Mouse (Mus musculus): Measurements from ENCODE around the gene Klrg1. TPM values are rescaled to one million over a fixed set of nuclear protein-coding genes. Genes with fewer than 3 reads are reported as not detected.

Gene Klrg1
- polyA plus RNA-seq (2015; fragmentation: Nextera tagmentation; extraction: Ambion mirVana) = not detected in 2 replicates

DNA sequence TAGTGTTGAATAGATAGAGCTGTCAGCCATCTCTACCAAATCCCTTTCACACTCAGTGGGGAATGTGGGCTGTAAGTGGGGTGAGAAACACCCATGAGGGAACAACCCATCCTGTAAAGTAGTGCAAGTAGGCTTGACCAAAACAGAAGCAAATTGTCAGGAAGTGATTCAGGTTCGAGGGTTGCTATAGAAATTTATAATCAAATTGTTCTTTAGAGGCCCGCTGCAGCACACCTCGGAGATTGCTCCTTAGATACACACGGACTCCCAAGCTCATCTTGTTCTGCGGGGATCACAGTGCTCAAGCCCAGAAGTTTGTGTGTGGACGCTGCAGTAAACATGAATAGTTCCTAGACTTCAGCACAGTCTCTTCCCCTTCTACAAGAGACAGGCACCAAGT lies at the start of gene Klrg1:
Klrg1 (minus strand) TSS at position 101 of the 400 bp plus-strand sequence.
- Histone ChIP-seq H3K36me3 (ENCODE audit: control insufficient read depth, insufficient read depth, low read length) (no peaks in the 10 kb centered on the region), H3K27me3 (replicated peaks; ENCODE audit: control insufficient read depth, insufficient read depth, low read length) (no peaks in the 10 kb centered on the region), H3K9me3 (ENCODE audit: control insufficient read depth, low read length) (no peaks in the 10 kb centered on the region), H3K4me1 (ENCODE audit: control insufficient read depth, insufficient read depth, low read length) (no peaks in the 10 kb centered on the region), H3K9ac (ENCODE audit: low read depth, low read length) (no peak within 1 kb of the TSS), H3K4me2 (ENCODE audit: low read depth, low read length) (no peak within 1 kb of the TSS), H3K4me3 (ENCODE audit: low read length) (no peak within 1 kb of the TSS), H3K27ac (ENCODE audit: low read length) (no peak within 1 kb of the TSS)
- no peak for ATAC-seq
- 70% methylated on average over 6 of the region's 6 CpGs for WGBS

DNA sequence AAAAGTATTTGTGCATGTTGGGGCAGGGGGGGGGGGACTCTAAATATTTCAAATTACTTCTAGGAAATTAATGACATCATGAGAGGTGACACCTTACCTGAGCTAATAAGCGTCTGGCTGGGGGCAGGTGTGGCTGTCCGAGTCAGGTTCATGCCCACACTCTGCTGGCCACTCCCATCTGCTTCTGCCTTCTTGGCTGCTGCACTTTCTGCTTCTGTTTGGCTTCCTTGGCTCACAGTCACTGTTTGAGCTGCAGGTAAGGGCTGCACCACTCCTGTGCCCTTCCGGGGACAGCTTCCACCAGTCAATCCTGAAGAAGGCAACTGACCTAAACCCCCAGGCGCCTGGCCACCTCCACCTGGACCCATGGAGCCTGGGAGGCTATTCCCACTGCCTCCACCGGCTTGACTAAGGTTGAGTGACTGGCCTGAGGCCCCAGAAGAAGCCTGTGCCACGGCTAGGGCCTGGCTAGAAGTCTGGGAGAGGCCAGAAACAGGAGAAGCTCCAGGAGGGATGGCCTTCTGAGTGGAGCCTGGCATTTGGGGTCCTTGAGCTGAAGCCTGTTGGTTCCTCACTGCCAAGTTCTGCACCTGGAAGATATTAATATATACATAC lies 42.8 kb upstream of the Klrg1 start:
- no peak overlapping the region for H3K9ac ChIP-seq (ENCODE audit: low read depth, low read length)
- no peaks in the 10 kb centered on the region for H3K27me3 ChIP-seq (replicated peaks; ENCODE audit: control insufficient read depth, insufficient read depth, low read length)
- WGBS = 85% methylated on average over 6 of the region's 6 CpGs
- ATAC-seq = no peak
- H3K4me1 ChIP-seq (ENCODE audit: control insufficient read depth, insufficient read depth, low read length) = no peaks in the 10 kb centered on the region
- H3K4me3 ChIP-seq (ENCODE audit: low read length) = no peak overlapping the region
- H3K4me2 ChIP-seq (ENCODE audit: low read depth, low read length) = no peak overlapping the region
- no peaks in the 10 kb centered on the region for H3K9me3 ChIP-seq (ENCODE audit: control insufficient read depth, low read length)
- H3K36me3 ChIP-seq (ENCODE audit: control insufficient read depth, insufficient read depth, low read length) = peaks cover 6% of the 10 kb centered on the region
- H3K27ac ChIP-seq (ENCODE audit: low read length) = no peak overlapping the region

DNA sequence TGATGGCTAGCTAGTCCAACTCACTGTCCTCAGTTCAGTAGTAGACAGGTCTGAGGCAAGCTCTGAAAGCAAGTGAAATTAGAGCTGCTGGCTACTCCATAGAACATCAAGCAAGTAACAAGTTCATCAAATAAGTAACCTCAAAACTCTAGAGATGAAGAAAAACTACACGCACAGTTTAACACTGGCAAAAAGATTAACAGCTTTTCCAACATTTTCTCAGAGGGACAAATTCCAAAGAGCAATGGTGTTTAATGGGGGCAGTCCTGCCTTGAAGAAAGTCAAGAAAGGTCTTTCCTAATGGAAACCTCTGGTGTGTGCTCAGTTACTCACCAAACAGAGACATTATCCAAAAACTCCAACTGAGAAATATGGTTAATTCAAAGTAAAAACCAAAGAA lies 36.0 kb upstream of the Klrg1 start:
- H3K4me1 ChIP-seq (ENCODE audit: control insufficient read depth, insufficient read depth, low read length) = no peaks in the 10 kb centered on the region
- H3K9me3 ChIP-seq (ENCODE audit: control insufficient read depth, low read length) = no peaks in the 10 kb centered on the region
- no peak for ATAC-seq
- H3K27me3 ChIP-seq (replicated peaks; ENCODE audit: control insufficient read depth, insufficient read depth, low read length) = no peaks in the 10 kb centered on the region
- WGBS = 95% methylated on average over 1 of the region's 1 CpGs
- H3K9ac ChIP-seq (ENCODE audit: low read depth, low read length) = no peak overlapping the region
- H3K36me3 ChIP-seq (ENCODE audit: control insufficient read depth, insufficient read depth, low read length) = peaks cover 16% of the 10 kb centered on the region
- H3K4me2 ChIP-seq (ENCODE audit: low read depth, low read length) = no peak overlapping the region
- no peak overlapping the region for H3K27ac ChIP-seq (ENCODE audit: low read length)
- no peak overlapping the region for H3K4me3 ChIP-seq (ENCODE audit: low read length)

DNA sequence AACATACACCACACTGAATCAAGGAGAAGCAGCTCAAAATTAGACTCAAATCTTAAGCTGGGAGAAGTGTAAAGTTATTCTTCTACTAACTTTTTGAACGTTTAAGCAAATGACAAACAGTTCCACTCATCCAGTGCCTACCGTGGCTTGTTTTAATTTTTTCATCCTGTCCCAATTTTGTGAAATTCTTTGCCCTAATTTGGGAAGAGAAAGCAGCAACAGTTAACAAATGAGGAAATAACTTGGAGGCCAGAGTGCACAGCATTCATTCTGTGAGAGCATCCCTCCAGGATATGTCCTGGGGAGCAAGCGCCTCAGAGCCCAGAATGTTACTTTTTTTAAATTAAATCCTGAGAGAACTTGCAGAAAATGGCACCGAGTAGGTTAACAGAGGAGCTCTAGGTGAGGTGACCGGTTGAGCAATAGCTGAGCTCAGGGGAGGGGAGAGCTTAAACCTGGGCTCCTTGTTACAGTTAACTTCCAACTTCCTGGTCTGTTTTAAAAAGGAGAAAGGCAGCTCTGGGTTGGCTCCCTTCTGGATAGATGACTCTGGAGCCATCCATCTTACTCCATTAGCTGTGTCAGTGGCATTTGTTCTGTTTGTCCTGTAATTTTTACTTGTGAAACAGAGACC lies 27.6 kb upstream of the Klrg1 start:
- ATAC-seq = no peak
- peaks cover 11% of the 10 kb centered on the region; the same call in 1 of the 2 replicates for H3K4me1 ChIP-seq (ENCODE audit: control insufficient read depth, insufficient read depth, low read length)
- peak overlapping the region; percentile 91 for H3K9ac ChIP-seq (ENCODE audit: low read depth, low read length)
- no peak overlapping the region for H3K27ac ChIP-seq (ENCODE audit: low read length)
- H3K4me3 ChIP-seq (ENCODE audit: low read length) = peak overlapping the region; percentile 93
- 0 out of 2 replicates have a peak, but pooled peaks cover 3% of the 10 kb centered on the region for H3K36me3 ChIP-seq (ENCODE audit: control insufficient read depth, insufficient read depth, low read length)
- no peaks in the 10 kb centered on the region for H3K9me3 ChIP-seq (ENCODE audit: control insufficient read depth, low read length)
- 62% methylated on average over 5 of the region's 5 CpGs for WGBS
- H3K27me3 ChIP-seq (replicated peaks; ENCODE audit: control insufficient read depth, insufficient read depth, low read length) = no peaks in the 10 kb centered on the region
- H3K4me2 ChIP-seq (ENCODE audit: low read depth, low read length) = peak overlapping the region; percentile 71

DNA sequence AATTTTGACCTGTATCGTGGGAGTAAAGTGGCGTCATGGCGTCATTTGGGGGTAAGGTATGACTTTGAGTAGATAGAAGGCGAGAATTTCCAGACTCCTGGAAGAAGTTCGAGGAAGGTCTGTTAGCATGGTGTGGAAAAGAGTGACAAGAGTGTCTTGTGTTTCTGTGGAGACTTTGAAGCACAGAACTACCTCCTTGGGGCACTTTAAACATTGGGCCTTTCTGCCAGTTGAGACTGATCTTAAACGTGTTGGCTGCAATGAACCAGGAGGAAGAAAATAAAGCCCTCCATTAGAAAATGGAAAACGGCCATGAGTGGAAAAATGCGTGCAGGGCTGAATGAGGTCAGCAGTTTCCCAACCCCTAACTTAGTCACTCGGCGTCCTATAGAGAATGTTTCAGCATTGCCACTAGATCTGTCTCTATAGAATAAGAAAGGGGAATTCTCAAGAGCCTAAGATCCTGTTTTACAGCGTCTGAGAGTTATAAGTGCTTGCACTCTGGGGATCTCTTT lies 26.8 kb upstream of the Klrg1 start:
- ATAC-seq = no peak
- Histone ChIP-seq H3K4me2 (ENCODE audit: low read depth, low read length) (peak overlapping the region; percentile 71), H3K9ac (ENCODE audit: low read depth, low read length) (peak overlapping the region; percentile 91), H3K4me3 (ENCODE audit: low read length) (peak overlapping the region; percentile 93), H3K27ac (ENCODE audit: low read length) (0 out of 2 replicates have a peak overlapping the region, but pooled peaks have one; percentile 11), H3K4me1 (ENCODE audit: control insufficient read depth, insufficient read depth, low read length) (peaks cover 11% of the 10 kb centered on the region; the same call in 1 of the 2 replicates), H3K9me3 (ENCODE audit: control insufficient read depth, low read length) (no peaks in the 10 kb centered on the region), H3K27me3 (replicated peaks; ENCODE audit: control insufficient read depth, insufficient read depth, low read length) (no peaks in the 10 kb centered on the region), H3K36me3 (ENCODE audit: control insufficient read depth, insufficient read depth, low read length) (0 out of 2 replicates have a peak, but pooled peaks cover 3% of the 10 kb centered on the region)
- WGBS = 6% methylated on average over 11 of the region's 11 CpGs

DNA sequence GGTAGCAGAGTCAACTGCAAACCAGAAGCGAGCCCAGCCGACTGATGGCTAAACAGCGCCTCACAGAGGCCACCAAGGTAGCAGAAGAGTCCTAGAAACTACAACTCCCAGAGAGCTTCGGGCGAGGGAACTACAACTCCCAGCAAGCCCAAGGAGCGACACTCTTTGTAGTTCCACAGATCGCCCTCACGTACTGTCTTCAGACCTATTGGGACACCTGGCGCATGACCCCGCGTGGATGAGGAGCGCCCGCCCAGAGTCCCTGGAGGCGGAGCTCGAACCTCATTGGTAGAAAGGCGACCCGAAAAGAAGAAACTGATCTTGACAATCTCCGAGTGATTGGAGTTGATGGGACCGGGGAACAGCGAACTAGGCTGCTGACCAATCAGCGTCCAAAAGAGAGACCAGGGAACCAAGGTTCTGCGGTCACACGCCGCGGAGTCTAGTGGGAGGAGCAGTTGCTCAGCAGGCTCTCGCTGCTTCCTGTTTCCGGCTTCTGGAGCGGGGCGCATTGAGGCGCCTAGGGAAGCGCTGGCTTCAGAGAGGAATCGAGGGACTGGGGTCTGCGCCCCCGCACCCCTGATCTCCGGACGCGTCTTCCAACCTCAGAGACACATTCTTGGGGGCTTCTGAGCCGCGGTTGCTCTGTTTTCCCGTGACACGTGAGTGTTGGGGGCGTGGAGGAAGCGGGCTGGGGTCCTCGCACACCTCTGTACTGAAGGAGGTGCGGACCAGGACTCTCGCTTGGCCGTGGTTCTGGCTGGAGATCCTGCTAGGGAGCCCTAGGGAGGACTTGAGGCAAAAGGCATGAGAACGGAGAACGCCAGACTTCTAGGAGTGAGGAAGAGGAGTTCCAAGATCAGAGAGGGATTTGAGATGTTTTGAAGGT lies 26.1 kb upstream of the Klrg1 start, which contains the start of gene M6pr:
M6pr (plus strand) TSS at position 216 of the 889 bp plus-strand sequence.
- H3K27ac ChIP-seq (ENCODE audit: low read length) = peak within 1 kb of the TSS; percentile 80
- H3K4me3 ChIP-seq (ENCODE audit: low read length) = peak within 1 kb of the TSS; percentile 93
- peak; percentile 100 for ATAC-seq

DNA sequence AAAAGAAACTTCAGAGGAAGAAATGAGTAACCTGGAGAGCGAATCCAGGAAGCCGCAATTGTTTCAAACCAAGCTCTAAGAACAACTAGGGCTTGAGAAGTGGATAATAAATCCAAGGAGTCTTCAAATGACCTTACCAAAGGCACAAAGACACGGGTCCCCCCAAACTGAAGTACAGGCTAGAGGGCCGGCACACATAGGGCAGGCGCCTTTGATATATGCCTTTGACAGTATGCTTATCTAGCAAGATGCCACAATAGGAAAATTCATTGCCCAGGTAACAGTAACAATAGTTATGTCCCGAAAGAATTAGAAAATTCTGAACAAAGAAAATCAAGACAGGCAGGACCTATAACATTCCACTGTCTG lies 25.4 kb upstream of the Klrg1 start:
- Histone ChIP-seq H3K27ac (ENCODE audit: low read length) (no peak overlapping the region), H3K36me3 (ENCODE audit: control insufficient read depth, insufficient read depth, low read length) (no peaks in the 10 kb centered on the region), H3K4me3 (ENCODE audit: low read length) (peak overlapping the region; percentile 93), H3K9me3 (ENCODE audit: control insufficient read depth, low read length) (no peaks in the 10 kb centered on the region), H3K9ac (ENCODE audit: low read depth, low read length) (no peak overlapping the region), H3K4me2 (ENCODE audit: low read depth, low read length) (no peak overlapping the region; the same call in 1 of the 2 replicates), H3K27me3 (replicated peaks; ENCODE audit: control insufficient read depth, insufficient read depth, low read length) (no peaks in the 10 kb centered on the region), H3K4me1 (ENCODE audit: control insufficient read depth, insufficient read depth, low read length) (peaks cover 11% of the 10 kb centered on the region; the same call in 1 of the 2 replicates)
- 66% methylated on average over 6 of the region's 6 CpGs for WGBS
- ATAC-seq = peak; percentile 22

More for the DNA sequence above, 26.1 kb upstream of the Klrg1 start, which contains the start of gene M6pr:
- no peaks in the 10 kb centered on the region for H3K27me3 ChIP-seq (replicated peaks; ENCODE audit: control insufficient read depth, insufficient read depth, low read length)
- no peaks in the 10 kb centered on the region for H3K9me3 ChIP-seq (ENCODE audit: control insufficient read depth, low read length)
- H3K36me3 ChIP-seq (ENCODE audit: control insufficient read depth, insufficient read depth, low read length) = no peaks in the 10 kb centered on the region
- under 1% methylated on average over 49 of the region's 49 CpGs for WGBS
- peak within 1 kb of the TSS; percentile 91 for H3K9ac ChIP-seq (ENCODE audit: low read depth, low read length)
- H3K4me1 ChIP-seq (ENCODE audit: control insufficient read depth, insufficient read depth, low read length) = peaks cover 11% of the 10 kb centered on the region; the same call in 1 of the 2 replicates
- peak within 1 kb of the TSS; percentile 71 for H3K4me2 ChIP-seq (ENCODE audit: low read depth, low read length)

DNA sequence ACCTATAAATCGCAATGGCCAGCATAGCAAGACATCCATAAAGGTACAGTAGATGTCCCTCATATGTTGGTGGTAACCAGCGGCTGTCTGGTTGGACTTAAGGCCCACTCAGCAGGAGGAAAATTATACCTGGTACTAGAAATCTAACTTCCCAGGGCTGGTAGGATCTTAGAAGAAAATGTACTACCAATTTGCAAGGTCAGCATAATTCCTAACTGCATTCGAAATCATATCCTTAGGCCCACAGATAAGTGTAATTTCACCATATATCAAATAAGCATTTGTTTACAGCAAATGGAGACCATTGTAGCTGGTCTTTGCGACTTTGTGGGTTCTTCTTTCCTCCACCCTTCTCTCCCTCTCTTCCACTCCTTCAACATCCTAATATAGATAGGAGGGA lies 24.0 kb upstream of the Klrg1 start:
- no peak overlapping the region for H3K4me3 ChIP-seq (ENCODE audit: low read length)
- H3K27ac ChIP-seq (ENCODE audit: low read length) = no peak overlapping the region
- no peak overlapping the region for H3K9ac ChIP-seq (ENCODE audit: low read depth, low read length)
- WGBS = 87% methylated on average over 4 of the region's 4 CpGs
- H3K27me3 ChIP-seq (replicated peaks; ENCODE audit: control insufficient read depth, insufficient read depth, low read length) = no peaks in the 10 kb centered on the region
- H3K36me3 ChIP-seq (ENCODE audit: control insufficient read depth, insufficient read depth, low read length) = no peaks in the 10 kb centered on the region
- ATAC-seq = no peak
- H3K4me2 ChIP-seq (ENCODE audit: low read depth, low read length) = no peak overlapping the region
- no peaks in the 10 kb centered on the region for H3K9me3 ChIP-seq (ENCODE audit: control insufficient read depth, low read length)
- H3K4me1 ChIP-seq (ENCODE audit: control insufficient read depth, insufficient read depth, low read length) = peaks cover 11% of the 10 kb centered on the region; the same call in 1 of the 2 replicates
